Mouse (Mus musculus) lung, postnatal 36 days (tissue): Measurements from ENCODE around the gene Unc13b.

Experiments
- DNase-seq: peaks from one replicate; pipeline ENCODE4 v3.0.0; 2022; ENCODE audit warnings: mixed read lengths

Unc13b gene

DNA sequence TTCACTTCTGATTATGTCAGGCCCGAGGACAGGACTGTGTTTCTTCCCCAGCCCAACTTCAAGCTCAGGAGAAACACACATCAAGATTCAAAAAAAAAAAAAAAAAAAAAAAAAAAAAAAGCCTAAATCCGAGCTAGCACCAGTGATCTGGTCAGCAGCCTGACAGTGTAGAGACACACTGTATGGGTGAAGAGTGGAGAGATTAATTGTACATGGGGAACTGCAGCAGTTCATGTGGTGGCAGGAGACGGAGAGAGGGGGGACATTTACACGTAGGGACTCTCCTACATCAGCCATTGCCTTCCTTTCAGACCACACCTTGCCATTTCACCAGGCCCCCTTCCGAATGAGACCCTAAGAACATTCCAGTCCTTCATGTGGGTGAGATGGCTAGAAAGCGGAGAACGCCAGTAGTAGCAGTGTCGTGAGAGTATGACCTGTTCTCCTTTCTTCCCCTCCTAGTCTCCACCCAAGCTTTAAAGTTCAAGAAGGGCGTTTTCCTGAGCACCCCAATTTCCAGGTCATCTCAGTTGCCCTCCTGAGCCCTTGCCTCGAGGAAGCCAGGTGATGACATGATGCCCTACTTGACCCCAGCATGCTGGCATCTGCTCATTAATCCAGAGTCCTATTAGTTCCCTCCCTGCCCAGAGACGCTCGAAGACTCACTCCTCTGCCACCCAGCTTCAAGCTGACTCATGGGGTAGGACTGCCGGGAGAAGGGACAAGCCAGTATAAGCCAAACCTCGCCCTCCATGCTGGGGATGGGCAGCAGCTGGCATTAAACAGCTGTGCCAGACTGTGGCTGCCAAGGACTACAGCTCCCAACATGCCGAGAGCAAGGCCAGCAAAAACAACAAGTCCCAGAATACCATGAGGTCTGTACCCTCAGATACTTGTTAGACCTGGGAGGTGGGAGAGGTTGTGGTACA is 19.9 kb upstream of the Unc13b start:
- no peak for DNase-seq

DNA sequence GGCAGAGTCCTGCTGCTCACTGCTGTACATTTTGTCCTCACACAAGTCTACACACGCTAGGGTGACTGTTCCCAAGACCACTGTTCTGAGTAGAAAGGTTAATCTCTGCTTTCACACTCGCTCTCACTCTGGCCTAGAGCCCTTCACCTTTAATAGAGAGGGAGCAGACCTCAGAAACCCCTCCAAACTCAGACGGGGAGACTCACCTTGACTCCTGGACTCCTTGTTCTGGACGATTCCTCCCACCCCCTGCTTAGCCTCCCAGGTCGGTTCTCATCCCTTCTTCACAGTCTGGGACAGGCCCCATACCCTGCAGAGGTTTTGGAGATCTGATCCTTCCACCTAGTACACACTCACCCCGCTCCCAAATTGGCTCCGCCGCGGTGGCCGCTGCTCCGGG is 19.1 kb upstream of the Unc13b start:
- DNase-seq, result no peak

DNA sequence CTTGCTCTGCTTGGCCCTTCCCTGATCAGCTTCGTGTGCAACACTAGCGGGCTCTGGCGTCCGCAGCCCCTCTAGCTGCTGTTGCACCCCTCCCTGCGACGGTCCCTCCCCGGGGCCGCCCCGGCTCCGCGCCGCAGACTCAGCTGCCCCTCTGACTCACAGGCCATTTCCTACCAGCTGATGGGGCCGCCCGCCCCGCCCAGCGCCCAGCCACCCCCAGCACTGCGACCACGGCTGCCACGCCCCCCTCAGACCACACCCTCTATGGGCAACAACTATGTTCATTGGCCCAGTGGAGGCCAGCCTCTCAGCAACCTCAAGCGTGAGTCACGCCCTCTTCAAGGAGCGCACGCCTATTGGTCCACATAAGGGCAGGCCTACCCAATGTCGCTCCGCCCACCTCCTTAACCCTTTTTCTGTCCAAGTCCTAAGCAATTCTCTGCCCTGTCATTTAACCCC is 18.6 kb upstream of the Unc13b start:
- peak; percentile 99 for DNase-seq

DNA sequence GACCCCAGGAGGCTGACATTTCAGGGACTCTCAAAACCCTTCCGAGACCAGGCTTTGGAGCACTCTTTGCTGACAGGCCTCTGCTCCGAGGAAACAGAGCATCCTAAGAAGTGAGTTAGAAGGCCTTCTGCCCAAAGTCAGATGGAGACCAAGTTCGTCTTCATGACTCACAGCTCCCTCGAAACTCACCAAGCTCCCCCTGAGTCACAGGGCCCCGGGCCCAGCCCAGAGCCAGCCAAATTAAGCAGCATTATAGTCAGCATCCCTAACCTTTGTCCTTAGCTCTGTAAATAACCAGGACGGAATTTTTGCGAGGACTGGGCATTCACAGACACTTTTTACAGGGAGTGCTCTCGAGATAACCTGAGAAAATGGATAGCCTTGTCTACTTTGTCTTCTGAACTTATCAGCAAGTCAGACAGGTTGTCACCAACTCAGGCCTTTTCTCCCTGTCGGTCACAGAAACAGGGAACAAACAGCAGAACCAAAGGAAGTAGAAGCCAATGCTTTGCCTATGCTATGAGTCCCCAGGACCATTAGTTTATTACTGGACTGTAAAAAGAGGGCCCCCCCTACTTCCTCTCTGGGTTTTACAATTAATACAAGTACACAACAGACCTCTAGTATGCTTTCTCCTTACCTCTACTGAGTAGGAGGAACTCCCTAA is 17.7 kb upstream of the Unc13b start:
- DNase-seq, result no peak

DNA sequence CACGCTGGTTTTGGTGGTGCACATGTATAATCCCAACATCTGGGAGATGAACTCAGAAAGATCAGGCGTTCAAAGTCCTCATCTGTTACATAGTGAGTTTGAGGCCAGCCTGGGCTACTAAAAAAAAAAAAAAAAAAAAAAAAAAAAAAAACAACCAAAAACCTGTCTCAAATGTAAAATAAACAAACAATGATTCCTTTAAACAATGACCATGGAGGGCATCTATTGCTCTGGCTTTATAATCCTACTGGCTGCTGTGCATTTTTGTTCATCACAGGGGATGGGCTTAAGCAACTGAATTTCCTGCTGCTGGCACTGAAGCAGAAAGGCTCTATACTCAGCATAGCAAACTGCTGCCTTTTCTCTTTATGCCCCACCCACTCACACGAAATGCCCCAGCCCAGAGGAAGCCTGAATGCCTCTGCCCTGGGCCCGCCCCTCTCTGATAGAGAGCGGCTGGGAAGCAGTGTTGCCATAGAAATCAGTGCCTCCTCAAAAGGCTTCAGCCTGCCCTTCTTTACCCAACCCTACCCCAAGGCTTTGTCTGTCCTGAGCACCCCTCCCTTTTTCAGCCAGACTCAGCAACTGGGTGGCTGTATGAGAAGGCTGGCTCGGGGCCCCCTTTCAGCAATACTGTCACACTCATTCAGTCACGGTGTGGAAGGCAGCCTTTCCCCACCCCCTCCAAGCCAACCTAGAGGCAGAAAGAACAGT is 15.0 kb upstream of the Unc13b start:
- peak; percentile 90 for DNase-seq

DNA sequence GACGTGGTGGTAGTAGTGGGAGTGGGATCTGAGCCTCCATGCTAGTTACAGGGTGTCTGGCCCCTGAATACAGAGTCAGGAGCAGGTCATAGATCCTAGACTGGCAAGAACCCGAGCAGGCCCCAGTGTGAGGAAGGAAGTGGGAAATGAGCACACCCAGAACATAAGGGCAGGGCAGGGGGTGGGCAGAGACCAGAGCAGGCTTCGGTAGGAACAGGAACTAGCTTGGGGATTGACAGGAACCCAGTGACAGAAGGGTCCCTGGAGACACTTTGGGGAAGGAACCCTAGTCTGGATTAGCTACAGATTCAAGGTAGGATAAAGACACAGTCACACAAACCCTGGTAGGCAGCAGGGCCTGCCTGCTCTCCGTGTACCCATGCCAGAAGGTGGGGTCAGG is 14.1 kb upstream of the Unc13b start:
- peak; percentile 84 for DNase-seq

DNA sequence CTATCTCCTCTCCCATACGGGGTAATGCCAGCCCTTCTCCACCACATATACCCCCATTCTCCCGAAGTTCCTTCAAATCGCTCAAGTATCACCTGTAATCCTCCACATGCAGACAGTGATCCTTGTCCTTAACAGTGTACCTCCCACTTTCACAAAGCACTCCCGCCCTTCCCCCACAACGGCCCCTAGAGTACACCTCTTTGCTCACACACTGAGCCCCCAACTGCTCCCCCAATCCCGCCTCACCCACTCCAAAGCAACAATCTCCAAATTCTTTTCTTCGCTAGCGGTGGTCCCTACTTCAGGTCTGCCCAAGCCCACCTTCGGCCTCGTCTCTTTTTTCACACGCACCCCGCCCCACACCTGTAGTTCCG is 13.5 kb upstream of the Unc13b start:
- DNase-seq, result no peak

DNA sequence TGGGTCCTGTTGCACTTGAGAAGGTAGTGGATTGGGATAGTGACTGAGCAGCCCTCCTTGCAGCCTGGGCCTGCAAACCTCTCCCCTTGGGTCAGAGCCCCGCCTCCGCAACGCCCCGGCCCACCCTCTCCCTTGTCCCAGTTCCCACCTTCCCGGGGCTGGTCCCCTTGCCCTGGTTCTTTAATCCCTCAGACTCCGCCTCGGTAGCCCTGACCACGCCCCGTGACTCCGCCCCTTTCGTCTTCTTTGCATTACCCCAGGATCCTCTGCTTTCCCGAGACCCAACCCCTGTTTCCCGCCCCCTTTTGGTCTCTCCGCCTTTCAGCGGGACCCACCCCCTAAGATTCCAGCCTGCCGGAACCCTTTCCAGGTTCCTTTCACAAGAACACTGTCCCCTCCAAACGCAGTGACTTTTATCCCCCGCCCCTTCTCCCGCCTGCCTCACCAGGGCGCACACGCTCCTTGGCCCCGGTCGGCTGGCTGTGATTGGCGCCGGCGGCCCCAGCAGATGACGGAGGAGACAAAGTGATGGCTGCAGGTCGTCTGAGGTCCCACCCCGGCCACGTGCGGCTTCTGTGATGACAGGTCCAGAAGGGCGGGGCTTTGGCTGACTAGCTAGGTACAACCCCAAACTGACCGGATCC is 13.0 kb upstream of the Unc13b start, which contains the start of gene Fam214b:
Gene Fam214b, minus strand, starts transcription at position 562 of the 644 bp plus-strand sequence.
- peak; percentile 100 for DNase-seq

DNA sequence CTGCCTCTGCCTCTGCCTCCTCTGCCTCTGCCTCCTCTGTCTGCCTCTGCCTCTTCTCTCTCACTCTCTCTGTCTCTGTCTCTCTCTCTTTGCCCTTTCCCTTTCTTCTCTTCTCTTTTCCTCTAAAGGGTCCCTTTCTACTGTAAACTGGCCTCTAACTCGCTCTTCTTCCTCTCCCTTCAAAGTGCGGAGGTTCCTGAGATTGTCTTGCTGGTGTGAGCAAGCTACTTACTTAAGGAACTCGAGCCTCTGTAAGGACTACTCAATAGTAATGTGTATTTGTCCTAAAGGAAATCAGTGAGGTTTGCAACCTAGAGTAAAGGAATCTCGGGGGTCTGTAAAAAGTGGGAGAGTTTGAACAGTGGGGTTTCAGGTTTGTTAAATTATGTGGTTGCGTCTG is 12.1 kb upstream of the Unc13b start:
- DNase-seq, result no peak

DNA sequence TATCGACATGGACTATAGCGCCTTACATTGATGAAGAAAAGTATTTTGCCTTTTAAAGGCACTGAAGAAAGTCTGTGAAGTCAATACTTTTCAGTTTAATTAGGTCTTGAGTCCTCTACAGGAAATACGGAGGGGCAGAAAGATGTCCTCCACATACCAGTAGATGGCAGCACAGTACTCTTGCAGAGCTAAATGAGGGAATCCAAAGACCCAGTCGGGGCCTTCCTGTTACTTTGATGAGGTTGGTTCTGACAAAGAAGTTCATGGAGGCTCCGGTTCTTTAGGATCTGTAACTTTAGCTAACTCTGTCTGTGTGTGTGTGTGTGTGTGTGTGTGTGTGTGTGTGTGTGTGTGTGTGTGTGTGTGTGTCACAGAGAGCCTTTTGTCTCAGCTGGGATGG is 11.5 kb upstream of the Unc13b start:
- peak; percentile 95 for DNase-seq

DNA sequence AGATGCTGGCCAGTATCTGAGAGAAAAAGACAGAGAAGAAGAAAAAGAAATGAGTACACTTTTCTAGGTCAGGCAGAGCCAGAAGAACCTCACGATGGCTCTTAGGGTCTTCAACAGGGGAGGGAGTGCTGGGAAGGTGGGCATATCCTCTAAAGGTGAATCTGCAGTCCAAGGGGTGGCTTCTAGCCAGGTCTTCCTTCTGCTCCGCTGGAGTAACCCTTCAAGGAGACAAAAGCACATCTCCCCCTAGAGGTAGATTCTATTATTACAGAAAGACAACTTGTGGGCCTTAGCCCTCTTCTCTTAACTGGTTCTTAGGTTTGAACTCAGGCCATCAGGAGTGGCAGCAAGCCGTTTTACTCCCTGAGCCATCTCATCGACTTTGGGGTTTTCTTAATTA is 6.1 kb upstream of the Unc13b start:
- DNase-seq, result peak; percentile 73

DNA sequence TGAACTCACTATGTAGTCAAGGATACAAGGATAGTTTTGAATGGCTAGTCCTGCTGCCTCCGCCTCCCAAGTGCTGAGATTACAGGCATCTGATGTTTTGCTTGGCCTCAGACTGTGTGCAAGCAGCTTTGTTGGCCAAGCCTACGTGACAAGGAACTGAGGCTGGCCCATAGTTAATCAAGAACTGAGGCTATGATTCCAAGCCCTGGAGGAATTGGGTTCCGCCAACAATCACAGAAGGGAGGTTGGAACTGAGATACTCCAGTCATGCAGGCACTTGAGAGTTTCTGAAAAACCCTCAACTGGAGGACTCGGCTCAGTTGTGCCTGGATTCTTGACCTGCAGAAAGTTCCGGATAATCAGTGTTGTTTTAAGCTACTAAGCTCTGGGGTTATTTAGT is 1.1 kb upstream of the Unc13b start:
- peak; percentile 43 for DNase-seq

DNA sequence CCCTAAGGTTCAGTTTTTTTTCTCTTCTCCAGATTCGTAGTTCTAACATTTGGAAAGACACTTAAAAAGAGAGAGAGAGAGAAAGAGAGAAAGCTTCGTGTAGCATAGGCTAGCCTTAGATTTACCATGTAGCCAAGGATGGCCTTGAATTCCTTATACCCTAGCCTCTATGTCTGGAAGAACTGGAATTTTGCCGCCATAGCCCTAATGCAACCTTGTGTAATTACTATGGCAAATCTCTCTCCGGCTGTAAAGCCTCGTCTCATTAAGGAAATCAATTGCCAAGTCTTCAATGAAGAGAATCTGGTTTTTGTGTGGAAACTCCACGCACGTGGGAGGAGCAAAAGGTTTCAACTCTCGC is 381 bp upstream of the Unc13b start:
- DNase-seq, result no peak

DNA sequence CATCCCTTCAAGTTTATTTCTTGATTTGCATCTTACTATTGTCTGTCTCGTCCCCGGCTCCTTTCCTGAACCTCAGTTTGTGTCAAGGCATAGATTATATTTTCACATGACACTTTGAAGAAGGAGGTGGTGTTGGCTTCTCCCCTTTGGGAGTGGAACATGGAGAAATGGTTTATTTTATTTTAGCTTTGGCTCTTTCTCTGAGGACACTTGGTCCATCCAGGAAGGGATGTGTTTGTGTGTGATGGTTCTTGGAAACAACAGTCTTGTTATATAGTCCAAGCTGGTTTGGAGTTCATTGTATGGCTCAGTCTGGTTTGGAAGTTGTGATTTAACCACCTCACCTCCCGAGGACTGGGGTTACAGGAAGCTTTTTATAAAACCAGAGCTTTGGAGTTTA is 944 bp downstream of the Unc13b start:
- no peak for DNase-seq

DNA sequence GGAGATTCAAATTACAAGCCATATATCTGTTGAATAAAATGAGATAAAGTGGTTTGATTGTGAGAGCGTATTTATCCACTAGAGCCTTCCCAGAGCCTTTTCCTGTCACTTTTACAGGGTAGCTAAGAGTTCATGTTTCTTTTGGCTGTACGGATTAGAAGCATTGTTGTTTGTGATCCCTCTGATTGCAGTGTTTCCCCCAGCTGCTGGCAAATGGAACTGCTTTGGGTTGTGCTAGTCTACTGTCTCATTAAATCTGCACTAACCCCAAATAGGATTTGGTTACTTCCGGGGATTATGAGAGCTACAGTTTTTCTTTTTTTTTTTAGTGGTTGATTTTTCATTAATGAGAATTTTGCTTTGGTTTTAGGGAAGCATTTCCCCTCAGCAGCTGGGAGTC is 1.5 kb downstream of the Unc13b start:
- no peak for DNase-seq

DNA sequence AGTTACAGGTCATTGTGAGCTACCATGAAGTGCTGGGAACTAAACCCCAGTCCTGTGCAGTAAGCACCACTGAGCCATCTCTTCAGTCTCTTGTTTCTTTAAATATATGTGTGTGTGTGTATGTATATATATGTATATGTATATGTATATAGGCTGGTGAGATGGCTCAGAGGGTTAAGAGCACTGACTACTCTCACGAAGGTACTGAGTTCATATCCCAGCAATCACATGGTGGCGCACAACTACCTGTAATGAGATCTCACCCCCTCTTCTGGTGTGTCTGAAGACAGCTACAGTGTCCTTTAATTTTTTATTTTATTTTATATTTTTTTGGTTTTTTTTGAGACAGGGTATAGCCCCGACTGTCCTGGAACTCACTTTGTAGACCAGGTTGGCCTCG is 6.7 kb downstream of the Unc13b start:
- no peak for DNase-seq

DNA sequence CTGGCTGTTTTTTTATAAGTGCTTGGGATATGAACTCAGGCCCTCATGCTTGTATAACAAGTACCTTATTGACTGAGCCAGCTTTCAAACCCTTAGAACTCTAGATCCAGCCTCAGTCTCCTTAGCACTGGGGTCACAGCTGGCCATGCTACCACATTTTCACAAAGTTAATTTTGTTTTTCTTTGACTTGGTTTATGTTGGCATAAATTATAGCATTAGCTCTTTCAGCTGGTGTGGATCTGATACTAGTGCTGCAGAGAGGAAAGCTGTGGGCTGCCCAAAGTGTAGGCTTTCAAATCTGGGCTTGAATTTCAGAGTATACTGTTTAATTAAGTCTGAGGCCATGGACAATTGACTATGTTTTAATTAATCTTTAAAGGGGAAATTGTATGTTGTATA is 16.2 kb downstream of the Unc13b start:
- no peak for DNase-seq

DNA sequence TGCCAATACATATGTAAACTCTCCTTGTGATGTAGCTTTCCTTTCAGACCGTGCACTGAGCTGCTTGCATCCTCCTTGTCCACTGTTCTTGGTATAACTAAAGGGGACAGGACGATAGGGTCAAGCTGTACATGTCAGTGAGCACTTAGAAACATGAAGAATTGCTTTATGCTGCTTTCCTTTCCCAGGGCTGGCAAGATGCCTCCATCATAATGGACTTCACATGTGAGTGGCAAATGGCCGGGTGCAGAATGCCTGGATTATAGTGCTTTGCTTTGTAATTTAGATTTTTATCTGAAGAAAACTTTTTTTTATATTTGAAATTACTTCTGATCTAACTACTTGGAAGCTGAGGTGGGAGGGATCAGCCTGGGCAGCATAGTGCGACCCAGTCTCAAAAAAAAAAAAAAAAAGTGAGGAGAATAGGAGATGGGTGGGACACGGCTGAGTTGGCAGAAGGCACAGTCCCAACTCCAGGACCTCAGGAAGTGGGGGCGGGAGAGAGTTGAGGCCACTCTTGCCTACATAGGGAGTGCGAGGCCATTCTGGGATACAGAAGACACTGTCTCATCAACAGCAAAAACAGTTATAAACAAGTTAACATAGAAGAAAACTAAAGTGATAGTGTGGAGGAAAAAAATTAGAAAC is 19.4 kb downstream of the Unc13b start:
- no peak for DNase-seq

DNA sequence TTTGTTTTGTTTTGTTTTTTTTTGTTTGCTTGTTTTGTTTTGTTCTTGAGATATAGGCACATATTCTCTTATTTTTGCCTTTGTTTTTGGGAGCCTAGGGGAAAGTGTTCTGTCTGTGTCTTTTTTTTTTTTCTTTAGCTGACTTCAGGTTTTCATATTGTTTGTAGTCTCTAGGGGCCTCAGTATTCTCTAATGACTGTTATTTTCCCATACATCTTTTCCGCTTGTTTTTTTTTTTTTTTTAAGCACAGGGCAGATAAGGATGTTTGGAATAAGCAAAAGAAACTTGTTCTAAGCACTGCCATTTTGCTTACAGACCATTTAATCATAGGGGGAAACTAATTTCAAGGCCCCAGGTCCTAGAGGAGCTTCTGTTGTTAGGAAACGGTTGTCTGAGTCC is 23.7 kb downstream of the Unc13b start:
- no peak for DNase-seq

DNA sequence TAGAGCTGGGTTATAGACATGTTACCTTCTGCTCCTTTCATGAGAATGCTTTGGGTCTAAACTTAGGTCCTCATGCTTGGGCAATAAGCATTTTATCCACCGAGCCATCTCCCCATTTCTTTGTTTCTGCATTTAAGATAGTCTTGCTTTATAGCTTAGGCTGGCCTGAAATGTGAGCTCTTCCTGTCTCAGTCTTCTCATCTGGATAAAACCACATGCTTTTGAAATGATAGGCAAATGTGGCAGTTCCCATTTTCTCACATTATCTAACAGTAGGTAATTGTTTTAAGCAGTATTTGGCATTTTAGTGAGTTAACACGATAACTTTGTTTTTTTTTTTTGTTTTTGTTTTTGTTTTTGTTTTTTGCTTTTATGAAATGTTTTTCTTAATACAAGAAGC is 31.2 kb downstream of the Unc13b start:
- no peak for DNase-seq

DNA sequence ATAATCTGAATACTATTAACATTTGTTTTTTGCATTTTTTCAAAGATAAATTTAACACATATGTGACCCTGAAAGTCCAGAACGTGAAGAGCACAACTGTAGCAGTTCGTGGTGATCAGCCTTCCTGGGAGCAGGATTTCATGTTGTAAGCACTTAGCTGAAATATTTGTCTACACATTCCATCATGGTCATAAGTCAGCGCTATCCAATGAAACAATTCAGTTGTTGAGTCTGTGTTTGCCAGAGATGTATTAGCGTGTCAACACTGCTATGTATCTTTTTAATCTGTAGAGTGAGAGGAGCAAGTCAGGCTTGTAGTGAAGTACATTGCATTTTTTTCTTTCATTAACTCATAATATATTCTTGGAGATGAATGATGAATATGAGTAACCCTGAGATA is 32.4 kb downstream of the Unc13b start:
- no peak for DNase-seq

DNA sequence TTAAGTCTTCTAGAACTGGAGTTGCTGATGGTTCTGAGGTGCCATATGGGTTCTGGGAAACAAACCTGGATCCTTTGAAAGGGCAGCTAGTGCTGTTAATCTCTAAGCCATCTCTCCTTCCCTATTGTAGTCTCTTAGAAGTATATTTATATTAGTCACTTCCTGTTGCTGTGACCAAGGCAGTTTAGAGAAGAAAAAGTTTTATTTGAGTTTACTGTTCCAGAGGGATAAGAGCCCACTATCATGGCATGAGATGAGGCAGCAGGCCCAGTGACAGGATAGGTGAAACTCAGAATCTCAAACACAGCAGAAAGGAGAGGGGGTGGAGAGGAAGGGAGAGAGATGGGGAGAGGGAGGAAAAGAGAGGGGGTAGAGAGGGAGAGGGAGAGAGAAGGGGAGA is 54.7 kb downstream of the Unc13b start:
- DNase-seq, result no peak

DNA sequence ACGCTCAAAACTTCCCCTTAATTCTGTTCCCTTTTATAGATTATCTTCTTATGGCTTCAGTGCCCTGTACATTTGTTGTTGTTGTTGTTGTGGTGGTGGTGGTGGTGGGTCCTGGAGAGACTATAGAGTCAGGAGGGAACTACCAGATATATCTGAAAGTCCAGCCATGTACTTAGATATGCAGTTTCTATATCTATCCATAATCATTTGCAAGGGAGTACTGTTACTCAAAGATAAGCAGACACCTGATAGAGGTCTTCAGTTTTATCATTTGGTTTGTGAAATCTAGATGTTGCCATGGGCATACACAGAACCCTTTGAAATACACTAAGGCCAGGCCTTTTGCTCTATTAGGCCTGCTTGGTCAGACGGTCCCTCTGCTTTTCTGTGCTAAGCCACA is 55.8 kb downstream of the Unc13b start:
- no peak for DNase-seq
